Mouse (Mus musculus): ENCODE measurements around the gene Lima1. TPM values are rescaled to one million over a fixed set of nuclear protein-coding genes. Genes with fewer than 3 reads are reported as not detected.
"Not testable (repeated sequence)": the region's sequence is repeated elsewhere in the genome, so short reads cannot be mapped to it uniquely, and the experiment has no call there.

The Lima1 gene
- total RNA-seq, 2 experiments from 2014 or later, result 7.9 to 9.8 TPM

DNA sequence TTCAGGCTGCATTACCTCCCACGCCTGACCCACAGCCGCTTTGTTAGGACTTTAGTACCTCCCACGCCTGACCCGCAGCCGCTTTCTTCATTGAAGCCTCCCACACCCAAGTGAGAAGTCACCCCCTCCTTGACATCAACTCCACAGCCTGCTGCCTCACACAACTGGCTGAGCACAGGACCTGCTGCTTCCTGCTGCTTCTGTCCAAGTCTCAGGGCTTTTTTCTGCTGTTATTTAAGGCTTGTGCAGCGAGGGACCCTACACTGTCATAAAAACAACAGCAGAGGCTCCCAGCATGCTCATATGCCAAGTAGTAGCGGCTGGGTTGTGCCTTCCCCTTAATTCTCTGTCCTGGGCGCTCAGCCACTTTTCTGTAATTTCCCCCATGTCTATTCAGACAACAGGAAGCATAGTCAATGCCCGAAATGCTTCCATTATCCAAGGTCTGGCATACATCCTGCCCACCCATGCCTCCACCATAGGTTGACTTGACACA is 87.6 kb downstream of the Lima1 start:
- no peak for DNase-seq
- Histone ChIP-seq H3K27ac (peak overlapping the region; percentile 71), H3K4me3 (no peak overlapping the region)
- intact Hi-C loops (cut with DNase I), result no loop called here
- no peak for TF ChIP-seq CTCF (IDR thresholded peaks at IDR 0.05)

- TF ChIP-seq CTCF (IDR thresholded peaks at IDR 0.05), result no peak
- DNase-seq, result no peak
- H3K4me3 ChIP-seq, result no peak overlapping the region
- no peak overlapping the region for H3K27ac ChIP-seq
- intact Hi-C loops (cut with DNase I), result loop anchor here (1.0 to 10.0 kb wide), 2 partner anchors 64 to 184 kb away; partner anchors contain the start of gene Aqp5
These were observed 96.5 kb downstream of the Lima1 start for GRCm38 (mm10) chr15:99778677-99779335.

DNA sequence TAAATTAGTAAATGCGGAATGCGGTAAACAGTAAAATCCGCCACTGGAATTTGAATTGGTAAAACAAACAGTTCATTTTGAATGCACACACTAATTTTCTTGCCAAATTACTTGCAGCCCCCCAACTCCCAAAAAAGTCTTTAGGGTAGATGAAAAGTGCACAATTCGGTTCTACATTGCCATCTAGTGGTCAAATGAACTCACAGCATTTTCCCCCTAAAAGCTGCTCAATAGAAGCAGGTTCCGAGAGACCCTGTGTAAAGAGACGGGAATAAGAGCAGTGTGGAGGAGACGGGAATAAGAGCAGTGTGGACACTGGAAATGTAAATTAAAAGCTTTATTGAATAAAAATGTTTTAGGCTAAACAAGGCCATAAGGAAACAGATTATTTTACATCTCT is 97.1 kb downstream of the Lima1 start:
- no peak for DNase-seq
- Histone ChIP-seq H3K4me3 (no peak overlapping the region), H3K27ac (no peak overlapping the region)
- TF ChIP-seq CTCF (IDR thresholded peaks at IDR 0.05), result peak; percentile 87
- intact Hi-C loops (cut with DNase I), result loop anchor here (1.0 to 10.0 kb wide), 2 partner anchors 63 to 183 kb away; partner anchors contain the start of gene Aqp5

GRCm38 (mm10) chr15:99772925-99773324 is 102.3 kb downstream of the Lima1 start:
- intact Hi-C loops (cut with DNase I), result loop anchor here (10.0 kb wide), 1 partner anchor 178 kb away; the partner anchor contains the start of gene Aqp5
- DNase-seq, result no peak
- H3K27ac ChIP-seq, result peak overlapping the region; percentile 7; the same call in 1 of the 2 replicates
- TF ChIP-seq CTCF (IDR thresholded peaks at IDR 0.05), result no peak
- H3K4me3 ChIP-seq, result no peak overlapping the region

- intact Hi-C loops (cut with DNase I), result loop anchor here (10.0 kb wide), 1 partner anchor 178 kb away; the partner anchor contains the start of gene Aqp5
- H3K27ac ChIP-seq, result peak within 1 kb of the TSS; percentile 91
- DNase-seq, result not testable (repeated sequence)
- peak within 1 kb of the TSS; percentile 92 for H3K4me3 ChIP-seq
These were observed 102.6 kb downstream of the Lima1 start, which contains the start of gene Cers5 for GRCm38 (mm10) chr15:99772881-99772924. Gene Cers5, minus strand, starts transcription at chr15:99772885.

DNA sequence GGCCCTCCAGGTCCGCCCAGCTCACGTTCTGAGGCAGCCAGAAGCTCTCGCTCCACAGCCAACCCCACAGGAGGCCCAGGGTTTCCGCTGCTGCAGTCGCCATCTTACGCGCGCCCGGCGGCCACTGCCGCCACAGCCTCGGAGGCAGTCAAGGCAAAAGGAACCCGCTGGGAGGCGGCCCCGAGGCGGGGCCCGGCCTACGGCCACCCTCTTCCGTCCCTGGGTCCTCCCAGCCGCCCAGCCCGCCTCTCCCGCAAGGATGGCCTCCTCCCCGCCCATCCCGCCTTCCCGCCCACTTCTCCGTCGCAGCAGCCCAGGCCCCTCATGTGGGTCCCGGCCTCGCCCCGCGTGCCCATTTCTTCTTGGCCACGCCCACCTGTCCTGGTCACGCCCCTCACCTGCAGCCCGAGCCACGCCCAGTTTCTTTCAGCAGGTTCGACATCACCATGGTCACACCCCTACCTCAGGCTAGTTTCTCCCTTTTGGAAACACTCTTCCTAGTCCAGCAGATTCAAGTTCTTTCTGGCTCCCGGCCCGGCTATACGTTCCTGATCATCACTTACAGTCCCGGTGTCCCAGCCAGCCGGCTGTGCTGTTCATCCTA is 102.9 kb downstream of the Lima1 start:
- H3K27ac ChIP-seq, result peak overlapping the region; percentile 91
- peak; percentile 93 for DNase-seq
- peak; percentile 32 for TF ChIP-seq CTCF (IDR thresholded peaks at IDR 0.05)
- intact Hi-C loops (cut with DNase I), result loop anchor here (10.0 kb wide), 1 partner anchor 178 kb away; the partner anchor contains the start of gene Aqp5
- peak overlapping the region; percentile 92 for H3K4me3 ChIP-seq

- peak overlapping the region; percentile 91 for H3K27ac ChIP-seq
- no peak for TF ChIP-seq CTCF (IDR thresholded peaks at IDR 0.05)
- H3K4me3 ChIP-seq, result peak overlapping the region; percentile 92
- DNase-seq, result no peak
- intact Hi-C loops (cut with DNase I), result loop anchor here (10.0 kb wide), 1 partner anchor 177 kb away; the partner anchor contains the start of gene Aqp5
These were observed 103.5 kb downstream of the Lima1 start for GRCm38 (mm10) chr15:99771601-99772276.

GRCm38 (mm10) chr15:99771004-99771500 is 104.2 kb downstream of the Lima1 start:
- H3K4me3 ChIP-seq, result peak overlapping the region; percentile 92
- no peak for DNase-seq
- TF ChIP-seq CTCF (IDR thresholded peaks at IDR 0.05), result no peak
- intact Hi-C loops (cut with DNase I), result loop anchor here (10.0 kb wide), 1 partner anchor 176 kb away; the partner anchor contains the start of gene Aqp5
- peak overlapping the region; percentile 91 for H3K27ac ChIP-seq

- Histone ChIP-seq H3K4me3 (no peak overlapping the region), H3K27ac (no peak overlapping the region)
- TF ChIP-seq CTCF (IDR thresholded peaks at IDR 0.05), result no peak
- DNase-seq, result no peak
- intact Hi-C loops (cut with DNase I), result no loop called here
These were observed 106.5 kb downstream of the Lima1 start for GRCm38 (mm10) chr15:99768761-99769160.

- intact Hi-C loops (cut with DNase I), result no loop called here
- Histone ChIP-seq H3K27ac (no peak overlapping the region), H3K4me3 (no peak overlapping the region)
- DNase-seq, result no peak
- TF ChIP-seq CTCF (IDR thresholded peaks at IDR 0.05), result no peak
These were observed 107.8 kb downstream of the Lima1 start for GRCm38 (mm10) chr15:99767467-99767866.

DNA sequence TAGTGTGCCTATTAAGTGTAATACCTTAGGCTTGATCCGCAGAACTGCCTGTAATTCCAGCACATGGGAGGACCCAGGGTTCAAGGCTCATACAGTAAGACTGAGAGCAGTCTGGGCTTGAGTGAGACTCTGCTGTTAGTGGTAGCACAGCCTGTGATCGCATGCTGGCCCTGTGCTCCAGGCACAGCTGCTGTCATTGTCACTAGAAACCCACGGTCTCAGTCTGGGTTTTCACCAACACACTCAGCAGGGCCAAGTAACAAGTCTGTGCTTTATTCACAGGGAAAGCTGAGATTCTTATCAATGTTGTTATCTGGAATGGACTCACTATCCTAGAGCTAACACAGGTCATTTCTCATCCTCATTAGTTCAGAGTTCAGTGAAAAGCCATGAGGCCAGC is 121.1 kb downstream of the Lima1 start:
- no peak overlapping the region for H3K4me3 ChIP-seq
- no peak for DNase-seq
- no peak for TF ChIP-seq CTCF (IDR thresholded peaks at IDR 0.05)
- no peak overlapping the region for H3K27ac ChIP-seq
- intact Hi-C loops (cut with DNase I), result no loop called here

- DNase-seq, result peak; percentile 35
- intact Hi-C loops (cut with DNase I), result no loop called here
- Histone ChIP-seq H3K27ac (no peak overlapping the region), H3K4me3 (no peak overlapping the region)
- TF ChIP-seq CTCF (IDR thresholded peaks at IDR 0.05), result no peak
These were observed 135.0 kb downstream of the Lima1 start for GRCm38 (mm10) chr15:99740229-99740628.

GRCm38 (mm10) chr15:99736675-99737074 is 138.6 kb downstream of the Lima1 start:
- no peak overlapping the region for H3K4me3 ChIP-seq
- DNase-seq, result no peak
- no peak for TF ChIP-seq CTCF (IDR thresholded peaks at IDR 0.05)
- no peak overlapping the region for H3K27ac ChIP-seq
- intact Hi-C loops (cut with DNase I), result no loop called here

All from gastrocnemius, adult 2 months (tissue).